Mouse (Mus musculus) cortical plate, adult 2 months (tissue): ENCODE results near the gene Mapk13.

ENCODE experiments used
- CTCF ChIP-seq: fragments of 200-500 bp; IDR thresholded peaks from 2 replicates; pipeline ENCODE4 v1.5.1; 2011; ENCODE audit warnings: mild to moderate bottlenecking, control low read depth, low read length; ENCODE audit not compliant: insufficient read depth; ENCODE audit errors: extremely low read depth
- POLR2A ChIP-seq: fragments of 200-500 bp; IDR thresholded peaks from 2 replicates; pipeline ENCODE4 v1.6.1; 2011; ENCODE audit warnings: mild to moderate bottlenecking, low read length, control low read depth; ENCODE audit not compliant: insufficient read depth; ENCODE audit errors: extremely low read depth

GRCm38 (mm10) chr17:28829120-28829519, 60.0 kb downstream of the Mapk13 start:
- TF ChIP-seq POLR2A (no peak), CTCF (no peak)
